Mouse (Mus musculus) thymus, adult 2 months (tissue): ENCODE results near the gene Cbfb. TPM values are rescaled to one million over a fixed set of nuclear protein-coding genes. Genes with fewer than 3 reads are reported as not detected.
"Not testable (repeated sequence)": the region's sequence is repeated elsewhere in the genome, so short reads cannot be mapped to it uniquely, and the experiment has no call there.

Experiments
- DNase-seq: peaks from one replicate; pipeline ENCODE4 v3.0.0; 2021
- H3K27ac ChIP-seq: fragments of 200-500 bp; 2 replicates; pipeline ENCODE4 v1.5.1; 2012; ENCODE audit warnings: low read length, control low read depth; ENCODE audit not compliant: control insufficient read depth, insufficient read depth
- H3K27me3 ChIP-seq: fragments of 200-500 bp; 2 replicates; pipeline ENCODE4 v1.6.1; 2012; ENCODE audit warnings: mild to moderate bottlenecking, low read length, moderate library complexity, mixed read lengths; ENCODE audit not compliant: control insufficient read depth, insufficient read depth
- H3K36me3 ChIP-seq: fragments of 200-500 bp; 2 replicates; pipeline ENCODE4 v1.6.1; 2012; ENCODE audit warnings: mild to moderate bottlenecking, low read length, moderate library complexity; ENCODE audit not compliant: control insufficient read depth, insufficient read depth
- H3K4me1 ChIP-seq: fragments of 200-500 bp; replicated peaks from 2 replicates; pipeline ENCODE4 v1.6.1; 2012; ENCODE audit warnings: low read length; ENCODE audit not compliant: control insufficient read depth, insufficient read depth
- H3K4me3 ChIP-seq: fragments of 200-500 bp; 2 replicates; pipeline ENCODE4 v1.5.1; 2012; ENCODE audit warnings: mild to moderate bottlenecking, low read length, control low read depth, moderate library complexity; ENCODE audit not compliant: control insufficient read depth, insufficient read depth
- CTCF ChIP-seq: fragments of 200-500 bp; IDR thresholded peaks from 2 replicates; pipeline ENCODE4 v1.5.1; 2012; ENCODE audit warnings: mild to moderate bottlenecking, control low read depth, low read length, moderate library complexity, borderline replicate concordance; ENCODE audit not compliant: control insufficient read depth, poor library complexity, insufficient read depth; ENCODE audit errors: extremely low read depth
- POLR2A ChIP-seq: fragments of 200-500 bp; IDR thresholded peaks from 2 replicates; pipeline ENCODE4 v1.6.1; 2012; ENCODE audit warnings: mild to moderate bottlenecking, low read length, control low read depth, moderate library complexity; ENCODE audit not compliant: control insufficient read depth, poor library complexity, insufficient read depth; ENCODE audit errors: extremely low read depth
- WGBS: fragments of 180-500 bp; shearing (Covaris S2); methylation state at CpG from one replicate; pipeline ENCODE4 v1.1.7; 2018; 5-methylcytosine and 5-hydroxymethylcytosine counted together
- polyA plus RNA-seq: library from polyadenylated mRNA; depleted of rRNA; stranded (reverse); fragments of >200 nt; gene quantifications from 2 replicates; pipeline ENCODE4 v1.2.3, GENCODE M21; 2012

Gene Cbfb
- polyA plus RNA-seq, 1 experiment = 26.7 TPM

- TF ChIP-seq CTCF (peak; percentile 65; the same call in 1 of the 2 replicates), POLR2A (peak; percentile 88)
- H3K27ac ChIP-seq = no peak within 1 kb of the TSS; the same call in 1 of the 2 replicates
- H3K4me3 ChIP-seq = peak within 1 kb of the TSS; percentile 60
- peaks cover 6% of the 10 kb centered on the region for H3K4me1 ChIP-seq
- WGBS = 5% methylated on average over 34 of the region's 34 CpGs
- DNase-seq = peak; percentile 96
- no peaks in the 10 kb centered on the region for H3K27me3 ChIP-seq
- H3K36me3 ChIP-seq = no peaks in the 10 kb centered on the region
Observed at GRCm38 (mm10) chr8:105224413-105225271, 54.2 kb downstream of the Cbfb start, which contains the start of gene D230025D16Rik. Gene D230025D16Rik (plus strand): TSS chr8:105225145.

- Histone ChIP-seq H3K36me3 (no peaks in the 10 kb centered on the region), H3K4me1 (peaks cover 6% of the 10 kb centered on the region), H3K4me3 (peak overlapping the region; percentile 60), H3K27ac (no peak overlapping the region), H3K27me3 (no peaks in the 10 kb centered on the region)
- under 1% methylated on average over 27 of the region's 27 CpGs for WGBS
- DNase-seq = no peak
- 0 out of 2 replicates have a peak, but pooled peaks have one; percentile 8 for TF ChIP-seq CTCF
- TF ChIP-seq POLR2A = no peak
Observed at GRCm38 (mm10) chr8:105225272-105225593, 54.8 kb downstream of the Cbfb start.

- Histone ChIP-seq H3K36me3 (no peaks in the 10 kb centered on the region), H3K27ac (no peak overlapping the region), H3K4me1 (peaks cover 6% of the 10 kb centered on the region), H3K4me3 (no peak overlapping the region), H3K27me3 (no peaks in the 10 kb centered on the region)
- WGBS = 21% methylated on average over 6 of the region's 6 CpGs
- DNase-seq = no peak
- TF ChIP-seq CTCF (no peak), POLR2A (no peak)
Observed at GRCm38 (mm10) chr8:105225917-105226316, 55.4 kb downstream of the Cbfb start.

GRCm38 (mm10) chr8:105231503-105232320 lies 61.2 kb downstream of the Cbfb start:
- H3K4me3 ChIP-seq = no peak overlapping the region
- H3K36me3 ChIP-seq = peaks cover 12% of the 10 kb centered on the region
- H3K27ac ChIP-seq = no peak overlapping the region
- H3K4me1 ChIP-seq = peaks cover 4% of the 10 kb centered on the region
- no peaks in the 10 kb centered on the region for H3K27me3 ChIP-seq
- DNase-seq = no peak
- WGBS = 68% methylated on average over 12 of the region's 12 CpGs
- TF ChIP-seq POLR2A (no peak), CTCF (no peak)

GRCm38 (mm10) chr8:105232321-105232693 lies 61.8 kb downstream of the Cbfb start:
- H3K27ac ChIP-seq, H3K4me3 ChIP-seq, DNase-seq, H3K4me1 ChIP-seq, H3K27me3 ChIP-seq: not testable (repeated sequence)
- H3K36me3 ChIP-seq = peaks cover 12% of the 10 kb centered on the region
- 97% methylated on average over 4 of the region's 4 CpGs for WGBS

- peaks cover 12% of the 10 kb centered on the region for H3K36me3 ChIP-seq
- no peaks in the 10 kb centered on the region for H3K27me3 ChIP-seq
- 87% methylated on average over 1 of the region's 1 CpGs for WGBS
- no peak for TF ChIP-seq CTCF
- no peak for TF ChIP-seq POLR2A
- no peak overlapping the region for H3K4me3 ChIP-seq
- DNase-seq = no peak
- H3K27ac ChIP-seq = no peak overlapping the region
- peaks cover 4% of the 10 kb centered on the region for H3K4me1 ChIP-seq
Observed at GRCm38 (mm10) chr8:105233126-105233935, 62.9 kb downstream of the Cbfb start.
